In genomic region chr11:32455507-32456141, GRCm38 (mm10) we compare ENCODE assay signal across 8 mouse cellular contexts. TPM values are rescaled to one million over a fixed set of nuclear protein-coding genes. Genes with fewer than 3 reads are reported as not detected.
A peak's percentile ranks its signal among the peaks of the same experiment; 100 is the strongest.
DNase-seq lines count a peak whose midpoint lies in the region; ATAC-seq and TF ChIP-seq lines count a peak whose summit lies in the region.

No protein-coding gene starts in this region.

- no peak for TF ChIP-seq EP300 in heart, postnatal 0 days (IDR thresholded peaks at IDR 0.05; ENCODE audit: low read depth)
- TF ChIP-seq EP300 in stomach, postnatal 0 days (optimal IDR thresholded peaks at IDR 0.05) = no peak

- H3K27ac ChIP-seq in layer of hippocampus, adult 2 months = peak overlapping the region; percentile 92
- H3K27ac ChIP-seq in embryonic facial prominence, embryonic 15.5 days (replicated peaks) = peak overlapping the region; percentile 99
- peak overlapping the region; percentile 94 for H3K27ac ChIP-seq in heart, postnatal 0 days (ENCODE audit: low read depth)
- H3K27ac ChIP-seq in stomach, postnatal 0 days (replicated peaks) = peak overlapping the region; percentile 95

- peak in 1 of 2 experiments; percentile 12 for DNase-seq in layer of hippocampus, adult 2 months (ENCODE audit: low spot score in 2 of 2)
- no peak for DNase-seq in layer of hippocampus, adult 9-10 months (ENCODE audit: low spot score)
- DNase-seq in MEL-GATA-1-ER (ENCODE audit: extremely low read depth, low read depth) = peak; percentile 26
- peak; percentile 53 for DNase-seq in heart, postnatal 0 days (ENCODE audit: low spot score)
- peak; percentile 29 to 30 for DNase-seq in left cerebral cortex, postnatal 36 days (ENCODE audit: low spot score in 2 of 2)
- peak; percentile 79 for DNase-seq in mesoderm, embryonic 11.5 days (ENCODE audit: low read depth, low spot score)
- peak; percentile 58 for DNase-seq in stomach, postnatal 0 days (ENCODE audit: low spot score)

- no peaks in the 10 kb centered on the region for H3K36me3 ChIP-seq in embryonic facial prominence, embryonic 15.5 days
- no peaks in the 10 kb centered on the region for H3K36me3 ChIP-seq in heart, postnatal 0 days (replicated peaks; ENCODE audit: control insufficient read depth, insufficient read depth, low read length)
- H3K36me3 ChIP-seq in stomach, postnatal 0 days (ENCODE audit: control insufficient read depth, insufficient read depth, low read length) = no peaks in the 10 kb centered on the region

- peak overlapping the region; percentile 86 for H3K4me2 ChIP-seq in embryonic facial prominence, embryonic 15.5 days (replicated peaks)
- peak overlapping the region; percentile 98 for H3K4me2 ChIP-seq in heart, postnatal 0 days (ENCODE audit: low read depth, low read length)
- peak overlapping the region; percentile 93 for H3K4me2 ChIP-seq in stomach, postnatal 0 days (replicated peaks; ENCODE audit: low read depth)

- WGBS in embryonic facial prominence, embryonic 15.5 days = 0% methylated on average over 58 of the region's 58 CpGs
- WGBS in heart, postnatal 0 days = under 1% methylated on average over 53 of the region's 58 CpGs
- WGBS in stomach, postnatal 0 days = under 1% methylated on average over 43 of the region's 58 CpGs

- no peaks in the 10 kb centered on the region for H3K27me3 ChIP-seq in embryonic facial prominence, embryonic 15.5 days
- no peaks in the 10 kb centered on the region for H3K27me3 ChIP-seq in heart, postnatal 0 days (ENCODE audit: control insufficient read depth, insufficient read depth, low read length)
- H3K27me3 ChIP-seq in stomach, postnatal 0 days (ENCODE audit: control insufficient read depth, insufficient read depth, low read length) = no peaks in the 10 kb centered on the region

- ATAC-seq in embryonic facial prominence, embryonic 15.5 days (ENCODE audit: insufficient number of reproducible peaks, low FRiP score, low TSS enrichment, low read depth) = no peak; the same call in none of the 2 replicates
- ATAC-seq in heart, postnatal 0 days (ENCODE audit: insufficient read depth, low read depth) = peak; percentile 15
- no peak for ATAC-seq in stomach, postnatal 0 days (ENCODE audit: low FRiP score, low TSS enrichment)

- peak overlapping the region; percentile 85 for H3K9ac ChIP-seq in embryonic facial prominence, embryonic 15.5 days
- peak overlapping the region; percentile 77 for H3K9ac ChIP-seq in heart, postnatal 0 days (replicated peaks; ENCODE audit: low read depth, low read length)
- H3K9ac ChIP-seq in stomach, postnatal 0 days (ENCODE audit: low read length) = peak overlapping the region; percentile 96

- peaks cover 31% of the 10 kb centered on the region for H3K4me1 ChIP-seq in embryonic facial prominence, embryonic 15.5 days
- peaks cover 9% of the 10 kb centered on the region for H3K4me1 ChIP-seq in heart, postnatal 0 days (ENCODE audit: control insufficient read depth, insufficient read depth)
- no peaks in the 10 kb centered on the region for H3K4me1 ChIP-seq in stomach, postnatal 0 days (replicated peaks; ENCODE audit: control insufficient read depth, insufficient read depth)

- intact Hi-C loops in left cerebral cortex, postnatal 36 days (cut with DNase I) = loop anchor here (5.0 kb wide), 2 partner anchors 47 to 62 kb away; no protein-coding TSS in a partner anchor

- H3K9me3 ChIP-seq in embryonic facial prominence, embryonic 15.5 days (replicated peaks) = no peaks in the 10 kb centered on the region
- no peaks in the 10 kb centered on the region for H3K9me3 ChIP-seq in heart, postnatal 0 days (replicated peaks; ENCODE audit: control insufficient read depth, low read length)
- H3K9me3 ChIP-seq in stomach, postnatal 0 days (ENCODE audit: control insufficient read depth, low read length) = no peaks in the 10 kb centered on the region

- H3K4me3 ChIP-seq in layer of hippocampus, adult 2 months = peak overlapping the region; percentile 90
- H3K4me3 ChIP-seq in embryonic facial prominence, embryonic 15.5 days (replicated peaks) = peak overlapping the region; percentile 90
- peak overlapping the region; percentile 69 for H3K4me3 ChIP-seq in heart, postnatal 0 days (ENCODE audit: low read depth, low read length)
- H3K4me3 ChIP-seq in stomach, postnatal 0 days (ENCODE audit: low read depth, low read length) = peak overlapping the region; percentile 94

- peak; percentile 58 for TF ChIP-seq CTCF in layer of hippocampus, adult 2 months (conservative IDR thresholded peaks at IDR 0.05)
- no peak for TF ChIP-seq CTCF in heart, postnatal 0 days (IDR thresholded peaks at IDR 0.05; ENCODE audit: low read depth)
- no peak; the same call in none of the 2 replicates for TF ChIP-seq CTCF in stomach, postnatal 0 days (IDR thresholded peaks at IDR 0.05; ENCODE audit: low read depth)

RNA-seq across cellular contexts. Expression of gene Ubtd2, which starts 0.5 kb away (rescaled TPM):
- 10 to 100 TPM; 29.4 to 33.7 TPM for total RNA-seq in layer of hippocampus, adult 2 months (2021)
- polyA plus RNA-seq in embryonic facial prominence, embryonic 15.5 days (2015; fragmentation: Nextera tagmentation; extraction: Ambion mirVana) = 74.5 and 75.1 TPM in 2 replicates
- 22.1 and 25.0 TPM in 2 replicates for total RNA-seq in heart, postnatal 0 days (2014; rRNA removed; ENCODE audit: low replicate concordance)
- polyA plus RNA-seq in heart, postnatal 0 days (2015; fragmentation: Nextera tagmentation; extraction: Ambion mirVana) = 11.5 and 11.6 TPM in 2 replicates
- total RNA-seq in left cerebral cortex, postnatal 36 days (2021) = 10 to 100 TPM; 56.9 to 57.4 TPM
- polyA plus RNA-seq in stomach, postnatal 0 days (2015; fragmentation: Nextera tagmentation; extraction: Ambion mirVana) = 16.7 and 18.6 TPM in 2 replicates
